Mouse (Mus musculus) forebrain, embryonic 12.5 days (tissue): ENCODE measurements around the gene Asic2. TPM values are rescaled to one million over a fixed set of nuclear protein-coding genes. Genes with fewer than 3 reads are reported as not detected.
"Not testable (repeated sequence)": the region's sequence is repeated elsewhere in the genome, so short reads cannot be mapped to it uniquely, and the experiment has no call there.

Source experiments
- ATAC-seq: fragments of 200-750 bp; cut with Nextera tagmentation; 2 replicates; pipeline ENCODE4 v1.8.0; 2017; ENCODE audit warnings: moderate TSS enrichment; ENCODE audit not compliant: low FRiP score
- H3K27ac ChIP-seq: fragments of 300-500 bp; sonication (generic); 2 replicates; pipeline ENCODE4 v1.5.1; 2016; ENCODE audit warnings: mild to moderate bottlenecking
- H3K27me3 ChIP-seq: fragments of 300-500 bp; sonication (generic); 2 replicates; pipeline ENCODE4 v1.6.1; 2016; ENCODE audit warnings: mild to moderate bottlenecking
- H3K36me3 ChIP-seq: fragments of 300-500 bp; sonication (generic); replicated peaks from 2 replicates; pipeline ENCODE4 v1.6.1; 2016; ENCODE audit warnings: mild to moderate bottlenecking
- H3K4me1 ChIP-seq: fragments of 300-500 bp; sonication (generic); 2 replicates; pipeline ENCODE4 v1.6.1; 2016
- H3K4me2 ChIP-seq: fragments of 300-500 bp; sonication (generic); 2 replicates; pipeline ENCODE4 v1.6.1; 2016; ENCODE audit warnings: mild to moderate bottlenecking, moderate library complexity
- H3K4me3 ChIP-seq: fragments of 300-500 bp; sonication (generic); replicated peaks from 2 replicates; pipeline ENCODE4 v1.5.1; 2016; ENCODE audit warnings: mild to moderate bottlenecking
- H3K9ac ChIP-seq: fragments of 300-500 bp; sonication (generic); 2 replicates; pipeline ENCODE4 v1.6.1; 2016; ENCODE audit warnings: mild to moderate bottlenecking
- H3K9me3 ChIP-seq: fragments of 300-500 bp; sonication (generic); 2 replicates; pipeline ENCODE4 v1.6.1; 2016
- WGBS: fragments of 180-500 bp; shearing (Covaris S2); methylation state at CpG from one replicate; pipeline ENCODE4 v1.1.7; 2016; 5-methylcytosine and 5-hydroxymethylcytosine counted together
- polyA plus RNA-seq: library from polyadenylated mRNA; unstranded; fragments of >200 nt; fragmentation: Nextera tagmentation; extraction: Ambion mirVana; gene quantifications from 2 replicates; pipeline ENCODE4 v1.2.1, GENCODE M21; 2016

Gene Asic2
- polyA plus RNA-seq, 1 experiment from 2014 or later: 3.3 TPM

GRCm38 (mm10) chr11:81371545-81371944, 596.7 kb downstream of the Asic2 start:
- Histone ChIP-seq H3K27me3 (no peaks in the 10 kb centered on the region), H3K9me3 (no peaks in the 10 kb centered on the region)

DNA sequence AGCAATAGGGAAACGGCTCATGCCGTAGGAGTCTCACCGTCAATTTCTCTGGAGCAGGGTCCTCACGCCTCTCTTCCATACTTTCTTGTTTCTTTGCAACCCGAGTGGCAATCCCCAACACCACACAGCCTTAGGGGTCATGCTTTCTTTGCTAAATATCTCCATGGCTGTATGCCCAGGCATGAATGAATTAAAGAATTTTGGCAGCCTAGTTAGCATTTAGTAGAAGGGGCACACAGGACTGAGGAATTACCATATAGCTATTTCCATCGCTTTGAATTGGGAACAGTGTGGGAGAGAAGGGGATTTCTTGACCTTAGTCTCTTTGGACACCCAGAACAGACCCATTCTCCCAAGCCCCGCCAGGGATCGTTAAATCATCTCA, 597.8 kb downstream of the Asic2 start:
- peaks cover 17% of the 10 kb centered on the region for H3K4me1 ChIP-seq
- H3K9me3 ChIP-seq: no peaks in the 10 kb centered on the region
- WGBS: 49% methylated on average over 8 of the region's 8 CpGs
- H3K4me2 ChIP-seq: no peak overlapping the region
- no peaks in the 10 kb centered on the region for H3K27me3 ChIP-seq
- no peak overlapping the region for H3K27ac ChIP-seq
- H3K4me3 ChIP-seq: no peak overlapping the region
- H3K36me3 ChIP-seq: no peaks in the 10 kb centered on the region
- ATAC-seq: no peak
- H3K9ac ChIP-seq: no peak overlapping the region

More at GRCm38 (mm10) chr11:81371545-81371944, 596.7 kb downstream of the Asic2 start:
- 71% methylated on average over 8 of the region's 8 CpGs for WGBS
- no peak overlapping the region for H3K4me3 ChIP-seq
- no peak overlapping the region for H3K27ac ChIP-seq
- no peak for ATAC-seq
- H3K36me3 ChIP-seq: no peaks in the 10 kb centered on the region
- peaks cover 17% of the 10 kb centered on the region for H3K4me1 ChIP-seq
- H3K4me2 ChIP-seq: no peak overlapping the region
- H3K9ac ChIP-seq: no peak overlapping the region

DNA sequence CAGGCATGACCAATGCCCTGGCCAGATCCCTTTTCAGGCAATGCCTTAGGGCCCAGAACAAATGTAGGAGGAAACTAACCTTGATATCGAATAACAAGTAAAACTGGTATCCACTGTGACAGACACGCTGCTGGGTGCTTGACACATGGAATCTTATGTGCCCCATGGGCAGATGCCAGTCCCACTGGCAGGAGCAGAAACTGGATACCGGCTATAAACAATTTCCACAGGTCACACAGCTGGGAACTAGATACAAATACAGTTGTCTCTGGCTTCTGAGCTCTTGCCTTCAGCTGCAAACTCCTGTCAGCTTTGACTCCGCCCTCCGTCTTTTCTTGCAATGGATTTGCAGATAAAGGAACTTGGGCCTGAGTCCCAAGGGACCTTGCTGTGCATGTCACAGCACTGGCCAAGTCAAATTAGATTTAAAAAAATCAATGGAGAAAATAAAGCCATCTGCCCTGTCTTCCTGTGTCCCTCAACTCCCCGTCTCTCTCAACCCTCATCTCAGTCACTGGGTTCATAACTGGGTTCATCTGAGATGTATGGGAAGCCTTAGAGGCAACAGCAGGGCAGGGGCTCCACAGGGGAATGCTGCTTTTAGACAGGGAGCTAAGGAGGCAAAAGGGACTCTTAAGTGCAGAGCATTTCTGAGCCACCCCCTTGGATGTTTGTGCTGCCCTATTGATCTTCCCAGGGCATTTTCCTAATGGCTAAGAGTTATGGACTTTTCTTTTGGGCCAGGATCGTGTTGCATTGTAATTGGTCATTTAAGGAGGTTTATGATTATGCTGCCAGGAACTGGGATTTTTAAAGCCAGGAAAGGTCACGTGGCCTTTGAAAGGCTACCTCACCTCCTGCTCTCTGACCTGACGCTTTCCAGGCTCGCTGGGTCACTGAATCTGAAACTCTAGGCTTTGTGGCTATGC, 598.5 kb downstream of the Asic2 start:
- Histone ChIP-seq H3K36me3 (no peaks in the 10 kb centered on the region), H3K9me3 (no peaks in the 10 kb centered on the region), H3K9ac (no peak overlapping the region), H3K27me3 (no peaks in the 10 kb centered on the region), H3K4me1 (peaks cover 17% of the 10 kb centered on the region), H3K27ac (no peak overlapping the region), H3K4me3 (no peak overlapping the region), H3K4me2 (no peak overlapping the region)
- ATAC-seq: no peak
- WGBS: 52% methylated on average over 10 of the region's 10 CpGs

DNA sequence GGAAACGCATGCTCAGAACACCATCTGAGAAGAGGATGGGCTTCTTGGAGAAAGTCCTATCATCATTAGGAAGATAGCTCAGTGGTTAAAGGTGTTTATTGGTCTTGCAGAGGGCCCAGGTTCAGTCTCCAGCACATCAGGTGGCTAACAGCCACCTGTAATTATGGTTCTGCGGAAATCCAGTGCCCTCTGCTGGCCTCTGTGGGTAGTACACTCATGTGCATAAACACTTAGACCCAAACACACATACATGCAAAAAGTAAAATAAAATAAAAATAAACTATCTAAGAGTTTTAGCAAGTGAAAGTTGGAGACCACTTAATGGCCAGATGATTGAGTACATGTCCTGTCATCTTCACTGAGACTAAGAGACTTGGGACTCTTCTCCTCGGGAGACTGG, 603.8 kb downstream of the Asic2 start:
- peaks cover 2% of the 10 kb centered on the region; the same call in 1 of the 2 replicates for H3K4me1 ChIP-seq
- ATAC-seq: no peak
- H3K4me2 ChIP-seq: no peak overlapping the region
- WGBS: 93% methylated on average over 3 of the region's 3 CpGs
- no peaks in the 10 kb centered on the region for H3K9me3 ChIP-seq
- no peak overlapping the region for H3K4me3 ChIP-seq
- no peaks in the 10 kb centered on the region for H3K27me3 ChIP-seq
- no peak overlapping the region for H3K27ac ChIP-seq
- no peaks in the 10 kb centered on the region for H3K36me3 ChIP-seq
- H3K9ac ChIP-seq: no peak overlapping the region

DNA sequence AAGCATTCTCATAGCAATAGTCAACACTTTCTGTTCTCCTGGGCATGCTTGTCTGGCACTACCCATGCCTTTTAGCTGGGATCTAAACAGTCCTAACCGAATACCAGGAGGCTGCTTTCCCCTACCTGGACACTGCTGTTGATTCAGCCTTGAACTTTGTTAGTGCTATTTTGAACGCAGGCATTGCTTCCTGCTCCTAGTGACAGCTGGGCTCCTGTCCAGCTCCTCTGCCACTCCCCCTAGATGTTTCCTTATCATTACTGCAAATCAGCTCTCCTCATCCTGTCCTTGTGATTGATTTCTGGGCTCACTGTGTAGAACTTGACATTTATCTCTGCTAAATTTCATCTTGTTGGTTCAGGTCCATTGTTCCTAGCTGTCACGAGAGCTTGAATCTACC, 605.8 kb downstream of the Asic2 start:
- no peak overlapping the region for H3K4me2 ChIP-seq
- H3K27me3 ChIP-seq: no peaks in the 10 kb centered on the region
- H3K36me3 ChIP-seq: no peaks in the 10 kb centered on the region
- ATAC-seq: no peak
- no peak overlapping the region for H3K27ac ChIP-seq
- H3K4me1 ChIP-seq: no peaks in the 10 kb centered on the region
- no peak overlapping the region for H3K4me3 ChIP-seq
- 83% methylated on average over 3 of the region's 3 CpGs for WGBS
- H3K9ac ChIP-seq: no peak overlapping the region
- H3K9me3 ChIP-seq: no peaks in the 10 kb centered on the region

GRCm38 (mm10) chr11:81361040-81361439, 607.2 kb downstream of the Asic2 start:
- no peaks in the 10 kb centered on the region for H3K9me3 ChIP-seq
- H3K4me3 ChIP-seq: no peak overlapping the region
- no peaks in the 10 kb centered on the region for H3K4me1 ChIP-seq
- H3K9ac ChIP-seq: no peak overlapping the region
- 94% methylated on average over 4 of the region's 4 CpGs for WGBS
- H3K27ac ChIP-seq: no peak overlapping the region
- no peak overlapping the region for H3K4me2 ChIP-seq
- no peaks in the 10 kb centered on the region for H3K27me3 ChIP-seq
- ATAC-seq: no peak
- H3K36me3 ChIP-seq: no peaks in the 10 kb centered on the region

DNA sequence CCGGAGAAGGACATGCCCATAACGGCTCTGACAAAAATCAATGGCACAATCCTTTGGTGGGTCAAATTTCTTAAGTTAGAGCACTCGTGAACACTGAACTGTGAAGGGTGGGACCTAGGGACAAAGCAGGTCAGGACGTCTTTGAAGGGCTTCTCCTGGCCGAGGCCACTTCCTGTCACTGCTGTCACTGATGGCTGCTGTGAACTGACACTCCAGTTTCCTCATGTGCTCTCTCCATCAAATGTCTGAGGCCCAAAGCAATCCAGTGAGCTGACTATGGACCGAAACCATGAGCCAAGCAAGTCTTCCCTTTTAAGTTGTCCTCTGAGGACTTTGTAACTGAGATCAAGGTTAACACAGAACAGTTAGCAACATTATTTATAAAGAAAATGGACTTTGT, 617.8 kb downstream of the Asic2 start:
- 78% methylated on average over 5 of the region's 6 CpGs for WGBS
- H3K9ac ChIP-seq: not testable (repeated sequence)

DNA sequence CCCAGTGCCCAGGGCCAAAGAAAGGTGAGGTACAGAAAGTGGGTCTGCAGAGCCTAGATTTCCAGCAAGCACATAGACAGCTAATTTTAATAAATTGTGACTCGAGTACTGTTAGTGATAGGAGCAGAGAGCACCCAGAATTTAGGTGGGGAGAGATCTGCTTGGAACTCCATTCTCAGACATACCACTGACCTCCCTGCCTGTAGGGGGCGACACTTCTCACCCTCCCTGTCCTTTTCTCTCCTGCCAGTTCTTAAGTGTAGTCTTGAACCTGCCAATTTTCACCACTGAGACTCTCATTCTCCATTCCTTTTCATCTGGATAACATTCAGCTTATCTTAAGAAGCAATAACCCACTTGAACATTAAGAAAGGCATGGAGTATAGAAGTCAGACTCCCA, 636.3 kb downstream of the Asic2 start:
- 76% methylated on average over 2 of the region's 2 CpGs for WGBS
- ATAC-seq: no peak

More for the DNA sequence above, 617.8 kb downstream of the Asic2 start:
- H3K27me3 ChIP-seq, H3K4me3 ChIP-seq, H3K4me1 ChIP-seq, H3K27ac ChIP-seq, ATAC-seq, H3K9me3 ChIP-seq, H3K36me3 ChIP-seq, H3K4me2 ChIP-seq: not testable (repeated sequence)

DNA sequence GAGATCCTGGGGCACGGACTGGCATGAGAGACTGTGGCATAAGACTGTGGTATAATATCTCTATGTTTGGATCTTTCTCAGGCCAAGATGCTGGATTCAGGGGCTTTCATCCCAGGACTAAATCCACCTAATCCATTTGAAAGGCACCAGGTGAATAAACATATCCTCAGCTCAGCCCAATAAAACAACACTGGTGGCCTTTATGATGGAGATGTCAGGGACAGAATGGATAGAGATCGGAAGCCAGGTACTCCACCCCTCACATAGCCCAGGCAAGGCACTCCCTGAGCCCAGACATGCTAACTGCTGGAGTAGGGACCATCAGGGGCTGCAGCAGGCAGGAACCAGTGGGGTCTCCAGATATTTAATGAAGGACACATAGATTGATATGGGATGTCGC, 637.3 kb downstream of the Asic2 start:
- no peaks in the 10 kb centered on the region for H3K27me3 ChIP-seq
- H3K36me3 ChIP-seq: no peaks in the 10 kb centered on the region
- peaks cover 9% of the 10 kb centered on the region for H3K4me1 ChIP-seq
- H3K27ac ChIP-seq: no peak overlapping the region
- H3K9me3 ChIP-seq: no peaks in the 10 kb centered on the region
- WGBS: 83% methylated on average over 3 of the region's 3 CpGs
- no peak overlapping the region for H3K9ac ChIP-seq
- ATAC-seq: no peak
- no peak overlapping the region for H3K4me3 ChIP-seq
- no peak overlapping the region for H3K4me2 ChIP-seq

More for the DNA sequence above, 636.3 kb downstream of the Asic2 start:
- H3K36me3 ChIP-seq: no peaks in the 10 kb centered on the region
- H3K4me1 ChIP-seq: peaks cover 9% of the 10 kb centered on the region
- H3K9me3 ChIP-seq: no peaks in the 10 kb centered on the region
- no peak overlapping the region for H3K4me3 ChIP-seq
- no peak overlapping the region for H3K4me2 ChIP-seq
- H3K27ac ChIP-seq: no peak overlapping the region
- no peaks in the 10 kb centered on the region for H3K27me3 ChIP-seq
- H3K9ac ChIP-seq: no peak overlapping the region

- Histone ChIP-seq H3K4me3 (no peak overlapping the region), H3K36me3 (no peaks in the 10 kb centered on the region), H3K9me3 (no peaks in the 10 kb centered on the region), H3K27ac (no peak overlapping the region), H3K27me3 (no peaks in the 10 kb centered on the region), H3K9ac (no peak overlapping the region), H3K4me2 (no peak overlapping the region), H3K4me1 (no peaks in the 10 kb centered on the region)
- no peak for ATAC-seq
- 90% methylated on average over 5 of the region's 5 CpGs for WGBS
These were observed 640.2 kb downstream of the Asic2 start for GRCm38 (mm10) chr11:81328088-81328487.

GRCm38 (mm10) chr11:81323146-81323545, 645.1 kb downstream of the Asic2 start:
- Histone ChIP-seq H3K4me3 (no peak overlapping the region), H3K27ac (no peak overlapping the region), H3K4me1 (no peaks in the 10 kb centered on the region), H3K9ac (no peak overlapping the region), H3K4me2 (no peak overlapping the region), H3K9me3 (no peaks in the 10 kb centered on the region), H3K36me3 (no peaks in the 10 kb centered on the region), H3K27me3 (no peaks in the 10 kb centered on the region)
- no peak for ATAC-seq
- 89% methylated on average over 4 of the region's 4 CpGs for WGBS

DNA sequence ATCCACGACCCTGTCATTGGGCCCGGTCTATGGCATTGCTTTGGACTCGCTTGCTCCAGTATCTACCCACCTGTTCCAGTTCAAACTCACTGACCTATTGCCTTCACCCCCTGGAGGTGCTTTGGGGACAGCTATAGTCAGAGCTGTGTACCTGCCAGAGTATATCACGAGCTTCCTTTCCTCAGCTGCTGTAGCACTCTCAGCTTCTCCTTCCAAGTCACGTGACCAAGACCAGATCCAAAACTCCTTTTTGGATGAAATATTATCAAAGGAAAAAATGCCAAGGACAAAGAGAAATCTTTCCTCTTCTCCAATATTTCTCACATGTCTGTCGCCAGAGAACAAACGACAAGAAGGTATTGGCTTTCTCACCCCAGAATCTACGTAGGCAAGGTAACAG, 645.8 kb downstream of the Asic2 start:
- H3K9me3 ChIP-seq: no peaks in the 10 kb centered on the region
- no peak for ATAC-seq
- no peak overlapping the region for H3K9ac ChIP-seq
- WGBS: 89% methylated on average over 8 of the region's 8 CpGs
- H3K4me2 ChIP-seq: no peak overlapping the region
- no peak overlapping the region for H3K27ac ChIP-seq
- no peak overlapping the region for H3K4me3 ChIP-seq
- no peaks in the 10 kb centered on the region for H3K36me3 ChIP-seq
- H3K4me1 ChIP-seq: no peaks in the 10 kb centered on the region
- no peaks in the 10 kb centered on the region for H3K27me3 ChIP-seq

GRCm38 (mm10) chr11:81290041-81290440, 678.2 kb downstream of the Asic2 start:
- Histone ChIP-seq H3K4me3 (no peak overlapping the region), H3K9ac (no peak overlapping the region), H3K27me3 (no peaks in the 10 kb centered on the region), H3K36me3 (no peaks in the 10 kb centered on the region), H3K9me3 (no peaks in the 10 kb centered on the region), H3K27ac (no peak overlapping the region), H3K4me2 (no peak overlapping the region), H3K4me1 (no peaks in the 10 kb centered on the region)
- no peak for ATAC-seq
- WGBS: 69% methylated on average over 3 of the region's 3 CpGs
